8 mouse cellular contexts compared by ENCODE assay signal in genomic region chr11:75421375-75422012, GRCm38 (mm10). TPM values are rescaled to one million over a fixed set of nuclear protein-coding genes. Genes with fewer than 3 reads are reported as not detected.
DNase-seq lines count a peak whose midpoint lies in the region; ATAC-seq and TF ChIP-seq lines count a peak whose summit lies in the region.

No protein-coding gene starts in this region.

- 0 out of 2 replicates have a peak, but pooled peaks cover 3% of the 10 kb centered on the region for H3K36me3 ChIP-seq in limb, embryonic 14.5 days (ENCODE audit: control insufficient read depth, insufficient read depth, low read length)

- H3K27me3 ChIP-seq in limb, embryonic 14.5 days (ENCODE audit: control insufficient read depth, insufficient read depth, low read length), result no peaks in the 10 kb centered on the region

- H3K4me3 ChIP-seq in limb, embryonic 14.5 days (replicated peaks; ENCODE audit: low read length), result peak overlapping the region; percentile 43

- DNase-seq in adrenal gland, postnatal 10 days, result peak; percentile 27
- DNase-seq in adrenal gland, adult 8-10 months, result no peak
- peak; percentile 58 for DNase-seq in testis, postnatal 10 days (ENCODE audit: low spot score)
- no peak for DNase-seq in testis, postnatal 14 days (ENCODE audit: low spot score)
- DNase-seq in limb, embryonic 14.5 days (ENCODE audit: low spot score), result peak; percentile 35
- DNase-seq in urinary bladder, postnatal 14 days (ENCODE audit: low spot score), result no peak
- no peak for DNase-seq in cerebellum, adult 18-20 months
- DNase-seq in cerebellum, adult 9-10 months, result no peak

- H3K4me2 ChIP-seq in limb, embryonic 14.5 days (replicated peaks; ENCODE audit: low read depth, low read length, severe bottlenecking), result peak overlapping the region; percentile 62

- peaks cover 23% of the 10 kb centered on the region for H3K4me1 ChIP-seq in limb, embryonic 14.5 days (ENCODE audit: control insufficient read depth, insufficient read depth, low read length)

- peak; percentile 42; the same call in 1 of the 2 replicates for ATAC-seq in limb, embryonic 14.5 days (ENCODE audit: low FRiP score, low read depth)

- no peaks in the 10 kb centered on the region for H3K9me3 ChIP-seq in limb, embryonic 14.5 days (ENCODE audit: control insufficient read depth, low read length)

- H3K27ac ChIP-seq in limb, embryonic 14.5 days (replicated peaks; ENCODE audit: low read depth, low read length), result peak overlapping the region; percentile 72

- WGBS in limb, embryonic 14.5 days, result 16% methylated on average over 6 of the region's 6 CpGs

- peak overlapping the region; percentile 62 for H3K9ac ChIP-seq in limb, embryonic 14.5 days (ENCODE audit: low read depth, low read length, severe bottlenecking)

- TF ChIP-seq POLR2A in limb, embryonic 14.5 days (IDR thresholded peaks at IDR 0.05; ENCODE audit: borderline replicate concordance, extremely low read depth, insufficient read depth, insufficient read length), result no peak

RNA-seq across cellular contexts. Expression of gene Serpinf1, which starts 1.0 kb away (rescaled TPM):
- 100 to 1,000 TPM; 121 to 219 TPM for total RNA-seq in adrenal gland, postnatal 10 days (2021)
- total RNA-seq in adrenal gland, adult 8-10 months (2022), result 10 to 100 TPM in 3 of 4 experiments, 1 to 10 TPM in 1; 9.0 to 31.5 (median 14.5) TPM
- polyA plus RNA-seq in limb, embryonic 14.5 days (2012; rRNA removed), result 160 and 176 TPM in 2 replicates
- polyA plus RNA-seq in limb, embryonic 14.5 days (2014; fragmentation: Nextera tagmentation; extraction: Ambion mirVana), result 267 and 276 TPM in 2 replicates

RNA-seq across cellular contexts. Expression of gene Serpinf2, which starts 17.9 kb away (rescaled TPM):
- total RNA-seq in adrenal gland, postnatal 10 days (2021), result 100 to 1,000 TPM; 112 to 253 TPM
- under 1 TPM in 3 of 4 experiments, not detected in 1; 0.31 to 0.41 (median 0.38) TPM for total RNA-seq in adrenal gland, adult 8-10 months (2022)
- 0.53 and 0.59 TPM in 2 replicates for polyA plus RNA-seq in limb, embryonic 14.5 days (2012; rRNA removed)
- not detected in 2 replicates for polyA plus RNA-seq in limb, embryonic 14.5 days (2014; fragmentation: Nextera tagmentation; extraction: Ambion mirVana)

RNA-seq across cellular contexts. Expression of gene Wdr81, which starts 33.0 kb away (rescaled TPM):
- 10 to 100 TPM; 13.0 to 15.2 TPM for total RNA-seq in adrenal gland, postnatal 10 days (2021)
- 10 to 100 TPM; 19.3 to 21.7 (median 20.2) TPM for total RNA-seq in adrenal gland, adult 8-10 months (2022)
- polyA plus RNA-seq in limb, embryonic 14.5 days (2012; rRNA removed), result 9.0 and 10.4 TPM in 2 replicates
- polyA plus RNA-seq in limb, embryonic 14.5 days (2014; fragmentation: Nextera tagmentation; extraction: Ambion mirVana), result 6.6 and 6.8 TPM in 2 replicates

RNA-seq across cellular contexts. Expression of gene Tlcd2, which starts 40.0 kb away (rescaled TPM):
- 10 to 100 TPM; 20.9 to 24.6 TPM for total RNA-seq in adrenal gland, postnatal 10 days (2021)
- 10 to 100 TPM; 10.1 to 16.7 (median 13.1) TPM for total RNA-seq in adrenal gland, adult 8-10 months (2022)
- 15.0 and 15.5 TPM in 2 replicates for polyA plus RNA-seq in limb, embryonic 14.5 days (2012; rRNA removed)
- polyA plus RNA-seq in limb, embryonic 14.5 days (2014; fragmentation: Nextera tagmentation; extraction: Ambion mirVana), result 19.5 and 25.2 TPM in 2 replicates

Comparison
In these comparisons a context has a peak if more than half of its experiments do, and no peak if none do; other contexts are left out.
1. DNase-seq: peak in adrenal gland, postnatal 10 days (single experiment), testis, postnatal 10 days (single experiment) and limb, embryonic 14.5 days (single experiment); none in adrenal gland, adult 8-10 months (single experiment), testis, postnatal 14 days (single experiment), urinary bladder, postnatal 14 days (single experiment), cerebellum, adult 18-20 months (0 of 2) and cerebellum, adult 9-10 months (single experiment).
2. RNA of gene Serpinf2, which starts 17.9 kb away (total RNA-seq): 112 to 253 TPM in adrenal gland, postnatal 10 days; 0.31 to 0.41 TPM in adrenal gland, adult 8-10 months; every median in the first group is over 10 times any median in the second.